Mouse (Mus musculus) heart, adult 2 months (tissue): Measurements from ENCODE around the gene Mcm7. TPM values are rescaled to one million over a fixed set of nuclear protein-coding genes. Genes with fewer than 3 reads are reported as not detected.

Source experiments
- DNase-seq, 2 experiments: peaks; one replicate each; pipeline ENCODE4 v3.0.0; 2021
- H3K27ac ChIP-seq: fragments of 200-600 bp; 2 replicates; pipeline ENCODE4 v1.8.1; 2022
- H3K27me3 ChIP-seq: fragments of 200-500 bp; 2 replicates; pipeline ENCODE4 v1.6.1; 2012; ENCODE audit warnings: mild to moderate bottlenecking, low read length, inconsistent platforms, mixed read lengths; ENCODE audit not compliant: control insufficient read depth, insufficient read depth
- H3K36me3 ChIP-seq: fragments of 200-500 bp; 2 replicates; pipeline ENCODE4 v1.6.1; 2012; ENCODE audit warnings: low read length, inconsistent platforms; ENCODE audit not compliant: control insufficient read depth, insufficient read depth
- H3K4me1 ChIP-seq: fragments of 200-500 bp; 2 replicates; pipeline ENCODE4 v1.6.1; 2011; ENCODE audit warnings: low read length; ENCODE audit not compliant: control insufficient read depth, insufficient read depth
- H3K4me3 ChIP-seq: fragments of 200-600 bp; 2 replicates; pipeline ENCODE4 v1.8.1; 2022
- H3K79me2 ChIP-seq: fragments of 200-500 bp; replicated peaks from 2 replicates; pipeline ENCODE4 v1.6.1; 2012; ENCODE audit warnings: mild to moderate bottlenecking, inconsistent platforms, low read length, moderate library complexity, mixed read lengths; ENCODE audit not compliant: control insufficient read depth, insufficient read depth
- H3K9ac ChIP-seq: fragments of 200-500 bp; 2 replicates; pipeline ENCODE4 v1.6.1; 2012; ENCODE audit warnings: low read depth, mild to moderate bottlenecking, control low read depth, inconsistent platforms, low read length, mixed read lengths
- CTCF ChIP-seq: fragments of 200-600 bp; IDR thresholded peaks from 2 replicates; pipeline ENCODE4 v1.8.1; 2022; ENCODE audit warnings: antibody characterized with exemption, mild to moderate bottlenecking, moderate library complexity
- EP300 ChIP-seq: fragments of 200-500 bp; IDR thresholded peaks from 2 replicates; pipeline ENCODE4 v1.6.1; 2011; ENCODE audit warnings: low read depth, low read length, control low read depth; ENCODE audit not compliant: insufficient read depth
- POLR2A ChIP-seq: fragments of 200-500 bp; IDR thresholded peaks from 2 replicates; pipeline ENCODE4 v1.6.1; 2011; ENCODE audit warnings: mild to moderate bottlenecking, low read depth, low read length, control low read depth; ENCODE audit not compliant: insufficient read depth
- WGBS: fragments of 180-500 bp; shearing (Covaris S2); methylation state at CpG from one replicate; pipeline ENCODE4 v1.1.7; 2018; 5-methylcytosine and 5-hydroxymethylcytosine counted together
- intact Hi-C: fragments of 180-260 bp; cut with DNase I; formaldehyde crosslinking; loops from one replicate; pipeline ENCODE4 v1.15.1; 2025
- microRNA-seq, 2 experiments: library from miRNA; unstranded; fragments of <30 nt; microRNA quantifications; one replicate each; pipeline ENCODE4 v1.2.0; 2021
- polyA plus RNA-seq: library from polyadenylated mRNA; depleted of rRNA; stranded (reverse); fragments of >200 nt; gene quantifications from 2 replicates; pipeline ENCODE4 v1.2.3, GENCODE M21; 2012; rRNA removed
- total RNA-seq, 2 experiments: library from RNA; stranded (reverse); gene quantifications; 2 replicates each; pipeline ENCODE4 v1.2.3; 2021

Mcm7 gene
- total and polyA plus RNA-seq, 3 experiments = 8.5 to 9.6 (median 8.8) TPM

DNA sequence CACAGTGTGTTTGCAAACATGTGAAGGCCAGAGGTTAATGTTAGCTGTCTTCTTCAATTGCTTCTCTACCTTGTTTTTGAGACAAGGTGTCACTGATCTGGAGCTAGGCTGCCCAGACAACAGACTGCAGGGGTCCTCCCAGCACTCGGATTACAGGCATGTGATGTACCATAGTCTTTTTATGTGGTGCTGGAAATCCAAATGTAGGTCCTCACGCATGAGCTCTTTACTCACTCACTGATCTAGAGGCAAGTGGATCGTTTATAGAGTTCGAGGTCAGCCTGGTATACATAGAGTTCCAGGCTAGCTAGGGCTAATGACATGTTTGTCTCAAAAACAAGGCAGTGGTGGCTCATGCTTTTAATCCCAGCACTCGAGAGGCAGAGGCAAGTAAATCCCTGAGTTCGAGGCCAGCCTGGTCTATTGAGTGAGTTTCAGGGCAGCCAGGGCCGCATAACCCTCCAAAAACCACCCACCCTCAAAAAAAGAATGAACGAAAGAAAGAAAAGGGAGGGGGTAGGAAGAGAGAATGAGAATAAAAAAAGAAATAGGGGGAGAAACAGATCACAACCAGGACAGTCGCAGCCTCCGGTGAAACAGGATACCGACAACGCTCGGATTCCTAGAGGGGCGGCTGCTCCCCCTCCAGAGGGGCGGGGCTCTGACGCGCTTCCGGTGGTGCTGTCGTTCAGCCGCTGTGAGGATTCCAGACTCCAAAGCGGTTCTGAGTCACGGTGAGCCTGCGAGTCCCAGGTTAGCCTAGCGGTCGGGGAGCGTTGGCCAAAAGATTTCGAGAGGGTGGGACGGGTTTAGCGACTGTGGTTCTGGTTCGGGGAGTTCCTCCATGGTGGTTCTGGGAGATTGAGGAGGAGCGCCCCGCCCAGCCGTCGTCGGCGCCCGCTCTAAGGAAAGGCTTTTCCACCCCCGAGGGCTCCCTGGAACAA, 55.7 kb downstream of the Mcm7 start, which contains the start of gene Zscan21:
Gene Zscan21, plus strand, starts transcription at position 649 of the 944 bp plus-strand sequence.
- Histone ChIP-seq H3K79me2 (peaks cover 1% of the 10 kb centered on the region; the same call in 1 of the 2 replicates), H3K36me3 (peaks cover 5% of the 10 kb centered on the region), H3K4me3 (peak within 1 kb of the TSS; percentile 50), H3K4me1 (peaks cover 10% of the 10 kb centered on the region), H3K27ac (peak within 1 kb of the TSS; percentile 89), H3K27me3 (no peaks in the 10 kb centered on the region), H3K9ac (peak within 1 kb of the TSS; percentile 82)
- 7% methylated on average over 38 of the region's 38 CpGs for WGBS
- intact Hi-C loops = loop anchor here (2.0 kb wide), 2 partner anchors 32 to 38 kb away; partner anchors contain the start of genes Zfp113 and Zkscan1
- peak; percentile 93 to 94 for DNase-seq
- TF ChIP-seq EP300 (peak; percentile 86), CTCF (peak; percentile 49), POLR2A (peak; percentile 95)

Small RNA genes lying within 50 kb of the gene (microRNA-seq; reads per million reads assigned to microRNA genes)
- gene Mir106b = 1,050 to 5,702 reads per million in 2 experiments
- gene Mir25 = 780 to 1,868 reads per million in 2 experiments
- 11,630 to 14,308 reads per million in 2 experiments for gene Mir93

Other genes with a start within 250 kb of the Mcm7 start
- gene Gjc3, start 209.3 kb downstream of the Mcm7 start, total RNA-seq = under 1 TPM; 0.18 to 0.29 TPM
- 0.43 and 0.67 TPM in 2 replicates for gene Gjc3, start 209.3 kb downstream of the Mcm7 start, polyA plus RNA-seq
- gene Azgp1, start 190.9 kb downstream of the Mcm7 start, total RNA-seq = not detected
- 1.1 TPM in 1 of 2 replicates, not detected in the other for gene Azgp1, start 190.9 kb downstream of the Mcm7 start, polyA plus RNA-seq
- gene Smok3a, start 151.2 kb downstream of the Mcm7 start, total RNA-seq = not detected
- not detected in 2 replicates for gene Smok3a, start 151.2 kb downstream of the Mcm7 start, polyA plus RNA-seq
- gene Smok3b, start 151.0 kb downstream of the Mcm7 start, total RNA-seq = not detected
- gene Smok3b, start 151.0 kb downstream of the Mcm7 start, polyA plus RNA-seq = not detected in 2 replicates
- not detected for gene Smok3c, start 119.2 kb downstream of the Mcm7 start, total RNA-seq
- not detected in 2 replicates for gene Smok3c, start 119.2 kb downstream of the Mcm7 start, polyA plus RNA-seq
- 10 to 100 TPM; 14.0 to 15.3 TPM for gene Zkscan1, start 87.3 kb downstream of the Mcm7 start, total RNA-seq
- gene Zkscan1, start 87.3 kb downstream of the Mcm7 start, polyA plus RNA-seq = 3.7 and 6.4 TPM in 2 replicates
- 10 to 100 TPM; 10.1 to 11.7 TPM for gene Zscan21, start 55.5 kb downstream of the Mcm7 start, total RNA-seq
- 5.9 and 9.4 TPM in 2 replicates for gene Zscan21, start 55.5 kb downstream of the Mcm7 start, polyA plus RNA-seq
- gene Zfp113, start 16.7 kb downstream of the Mcm7 start, total RNA-seq = 1 to 10 TPM; 8.1 to 8.8 TPM
- 2.1 and 2.3 TPM in 2 replicates for gene Zfp113, start 16.7 kb downstream of the Mcm7 start, polyA plus RNA-seq
- 100 to 1,000 TPM; 121 to 135 TPM for gene Cops6, start 11.4 kb downstream of the Mcm7 start, total RNA-seq
- 116 and 149 TPM in 2 replicates for gene Cops6, start 11.4 kb downstream of the Mcm7 start, polyA plus RNA-seq
- gene Ap4m1, start 420 bp downstream of the Mcm7 start, total RNA-seq = 1 to 10 TPM; 7.3 to 7.5 TPM
- 15.2 and 16.3 TPM in 2 replicates for gene Ap4m1, start 420 bp downstream of the Mcm7 start, polyA plus RNA-seq
- gene Taf6, start 15.0 kb upstream of the Mcm7 start, total RNA-seq = 10 to 100 TPM; 32.1 to 36.5 TPM
- 56.7 and 67.5 TPM in 2 replicates for gene Taf6, start 15.0 kb upstream of the Mcm7 start, polyA plus RNA-seq
- gene Cnpy4, start 15.1 kb upstream of the Mcm7 start, total RNA-seq = 1 to 10 TPM; 5.9 to 7.2 TPM
- gene Cnpy4, start 15.1 kb upstream of the Mcm7 start, polyA plus RNA-seq = 2.2 and 4.1 TPM in 2 replicates
- gene Mblac1, start 21.9 kb upstream of the Mcm7 start, total RNA-seq = 1 to 10 TPM; 2.3 to 3.5 TPM
- 1.6 and 1.7 TPM in 2 replicates for gene Mblac1, start 21.9 kb upstream of the Mcm7 start, polyA plus RNA-seq
- gene Nxpe5, start 53.5 kb upstream of the Mcm7 start, total RNA-seq = 1 to 10 TPM in 1 of 2 experiments, under 1 TPM in 1; 0.98 to 1.2 TPM
- 0.10 and 0.26 TPM in 2 replicates for gene Nxpe5, start 53.5 kb upstream of the Mcm7 start, polyA plus RNA-seq
- 10 to 100 TPM; 45.5 to 54.3 TPM for gene Lamtor4, start 83.1 kb upstream of the Mcm7 start, total RNA-seq
- 151 and 163 TPM in 2 replicates for gene Lamtor4, start 83.1 kb upstream of the Mcm7 start, polyA plus RNA-seq
- 1 to 10 TPM; 3.7 to 4.0 TPM for gene BC037034, start 91.6 kb upstream of the Mcm7 start, total RNA-seq
- gene BC037034, start 91.6 kb upstream of the Mcm7 start, polyA plus RNA-seq = 10.4 and 15.2 TPM in 2 replicates
- gene Gal3st4, start 100.4 kb upstream of the Mcm7 start, total RNA-seq = under 1 TPM; 0.23 to 0.30 TPM
- gene Gal3st4, start 100.4 kb upstream of the Mcm7 start, polyA plus RNA-seq = 0.29 and 0.70 TPM in 2 replicates
- not detected for gene Gm43720, start 107.5 kb upstream of the Mcm7 start, total RNA-seq
- gene Gm43720, start 107.5 kb upstream of the Mcm7 start, polyA plus RNA-seq = not detected in 2 replicates
- under 1 TPM; 0.09 to 0.39 TPM for gene Gpc2, start 107.6 kb upstream of the Mcm7 start, total RNA-seq
- 1.8 and 1.9 TPM in 2 replicates for gene Gpc2, start 107.6 kb upstream of the Mcm7 start, polyA plus RNA-seq
- not detected for gene Stag3, start 107.8 kb upstream of the Mcm7 start, total RNA-seq
- gene Stag3, start 107.8 kb upstream of the Mcm7 start, polyA plus RNA-seq = 0.29 and 0.98 TPM in 2 replicates
- under 1 TPM; 0.31 to 0.41 TPM for gene Pvrig, start 169.5 kb upstream of the Mcm7 start, total RNA-seq
- gene Pvrig, start 169.5 kb upstream of the Mcm7 start, polyA plus RNA-seq = 0.14 and 0.15 TPM in 2 replicates